Mouse (Mus musculus) spleen, adult 2 months (tissue): Measurements from ENCODE around the gene Ank2. TPM values are rescaled to one million over a fixed set of nuclear protein-coding genes. Genes with fewer than 3 reads are reported as not detected.
A peak's percentile ranks its signal among the peaks of the same experiment; 100 is the strongest.
"Not testable (repeated sequence)": the region's sequence is repeated elsewhere in the genome, so short reads cannot be mapped to it uniquely, and the experiment has no call there.

Source experiments
- DNase-seq, 2 experiments: peaks; one replicate each; pipeline versions ENCODE4 v3.0.0 to v3.0.0-alpha.2; 2012 to 2021; ENCODE audit warnings: low spot score in 2 of 2, low read depth in 1 of 2
- H3K27ac ChIP-seq: fragments of 200-500 bp; 2 replicates; pipeline ENCODE4 v1.5.1; 2012; ENCODE audit warnings: low read length, inconsistent platforms; ENCODE audit not compliant: insufficient read depth
- H3K27me3 ChIP-seq: fragments of 200-500 bp; 2 replicates; pipeline ENCODE4 v1.6.1; 2012; ENCODE audit warnings: mild to moderate bottlenecking, moderate library complexity, low read length, inconsistent platforms; ENCODE audit not compliant: control insufficient read depth, insufficient read depth
- H3K36me3 ChIP-seq: fragments of 200-500 bp; 2 replicates; pipeline ENCODE4 v1.6.1; 2012; ENCODE audit warnings: mild to moderate bottlenecking, low read length, inconsistent platforms; ENCODE audit not compliant: control insufficient read depth, insufficient read depth
- H3K4me1 ChIP-seq: fragments of 200-500 bp; 2 replicates; pipeline ENCODE4 v1.6.1; 2011; ENCODE audit warnings: inconsistent platforms; ENCODE audit not compliant: control insufficient read depth, insufficient read depth, insufficient read length
- H3K4me3 ChIP-seq: fragments of 200-500 bp; 2 replicates; pipeline ENCODE4 v1.5.1; 2011; ENCODE audit warnings: mild to moderate bottlenecking, inconsistent platforms; ENCODE audit not compliant: insufficient read depth, insufficient read length; ENCODE audit errors: extremely low read depth
- CTCF ChIP-seq: fragments of 200-500 bp; IDR thresholded peaks from 2 replicates; pipeline ENCODE4 v1.5.1; 2011; ENCODE audit warnings: mild to moderate bottlenecking, inconsistent platforms; ENCODE audit not compliant: insufficient read depth, insufficient read length, insufficient replicate concordance; ENCODE audit errors: extremely low read depth
- POLR2A ChIP-seq: fragments of 200-500 bp; IDR thresholded peaks from 2 replicates; pipeline ENCODE4 v1.6.1; 2011; ENCODE audit warnings: low read depth, low read length, inconsistent platforms
- WGBS: fragments of 180-500 bp; shearing (Covaris S2); methylation state at CpG from one replicate; pipeline ENCODE4 v1.1.7; 2018; 5-methylcytosine and 5-hydroxymethylcytosine counted together
- polyA plus RNA-seq: library from polyadenylated mRNA; depleted of rRNA; stranded (reverse); fragments of >200 nt; gene quantifications from 2 replicates; pipeline ENCODE4 v1.2.3, GENCODE M21; 2012

The Ank2 gene
- polyA plus RNA-seq, 1 experiment: 2.1 TPM

DNA sequence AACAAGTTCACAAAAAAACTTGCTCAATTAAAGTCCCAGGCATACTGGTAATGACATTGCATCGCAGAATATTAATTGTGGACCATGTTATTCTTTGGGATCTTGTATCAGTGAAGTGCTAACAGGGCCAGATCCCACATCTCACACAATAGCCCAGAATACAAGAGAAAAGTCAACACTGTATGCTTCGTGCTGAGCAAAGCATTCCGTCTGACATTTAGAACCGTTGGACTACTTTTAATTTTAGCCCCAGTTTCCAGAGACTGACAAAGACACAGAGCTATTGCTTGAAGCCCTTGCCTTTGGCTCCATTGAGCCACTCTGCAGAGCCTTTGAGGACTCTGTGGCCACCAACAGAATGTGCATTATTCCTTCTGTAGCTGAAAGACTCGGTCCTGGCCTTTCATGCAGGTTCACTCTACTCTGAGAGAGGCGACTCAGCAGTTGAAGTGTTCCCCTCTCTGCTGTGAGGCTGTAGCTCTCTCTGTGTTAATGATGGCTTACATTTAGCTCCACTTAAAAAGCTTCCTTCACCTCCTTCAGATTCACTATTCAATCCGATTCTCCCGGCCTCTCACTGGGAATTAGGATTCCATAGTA, 153.2 kb downstream of the Ank2 start:
- no peaks in the 10 kb centered on the region for H3K4me1 ChIP-seq
- no peaks in the 10 kb centered on the region for H3K36me3 ChIP-seq
- H3K27ac ChIP-seq: no peak overlapping the region
- no peak for DNase-seq
- TF ChIP-seq POLR2A (no peak), CTCF (no peak)
- 86% methylated on average over 8 of the region's 8 CpGs for WGBS
- no peak overlapping the region for H3K4me3 ChIP-seq
- H3K27me3 ChIP-seq: no peaks in the 10 kb centered on the region

DNA sequence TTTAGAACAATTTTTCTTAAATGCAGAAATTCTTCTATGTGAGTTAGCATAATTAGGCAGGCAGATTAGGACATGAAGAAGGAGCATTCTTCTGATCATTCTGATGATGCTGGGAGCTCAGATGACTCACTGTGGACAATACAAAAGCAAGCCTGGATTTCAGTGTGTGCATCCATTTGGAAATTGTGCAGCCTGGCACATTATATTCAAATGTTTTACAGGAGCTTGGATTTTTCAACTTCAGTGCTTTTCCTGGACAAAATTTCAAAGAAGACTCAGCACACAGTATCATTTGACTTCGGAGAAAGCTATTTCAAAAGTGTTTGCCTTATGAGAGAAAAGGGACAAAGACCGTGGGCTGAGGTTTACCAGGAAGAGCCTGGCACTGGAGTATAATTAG, 157.8 kb downstream of the Ank2 start:
- H3K36me3 ChIP-seq: no peaks in the 10 kb centered on the region
- no peaks in the 10 kb centered on the region for H3K4me1 ChIP-seq
- WGBS: 92% methylated on average over 2 of the region's 2 CpGs
- no peak for DNase-seq
- H3K27ac ChIP-seq: no peak overlapping the region
- TF ChIP-seq CTCF (no peak), POLR2A (no peak)
- no peak overlapping the region for H3K4me3 ChIP-seq
- H3K27me3 ChIP-seq: no peaks in the 10 kb centered on the region

DNA sequence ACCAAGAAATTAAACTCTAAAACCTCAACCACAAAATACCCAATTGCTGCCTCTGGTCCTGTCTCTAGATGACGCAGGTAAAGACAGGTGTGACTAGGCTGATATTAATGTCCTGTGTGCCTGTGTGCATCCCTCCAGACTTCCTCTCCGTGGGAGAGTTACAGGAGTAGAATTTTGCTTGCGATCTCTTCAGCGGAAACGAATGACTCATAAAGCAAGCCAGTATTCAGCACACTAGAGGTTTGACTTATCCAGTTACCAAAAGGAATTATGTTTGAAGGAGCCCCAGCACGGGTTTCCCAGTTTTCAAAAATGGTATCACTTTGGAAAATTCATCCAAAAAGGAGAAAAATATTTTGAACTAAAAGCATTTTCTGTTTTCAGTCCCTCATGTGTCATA, 164.3 kb downstream of the Ank2 start:
- no peak for DNase-seq
- 85% methylated on average over 6 of the region's 6 CpGs for WGBS
- TF ChIP-seq POLR2A (no peak), CTCF (no peak)
- Histone ChIP-seq H3K36me3 (no peaks in the 10 kb centered on the region), H3K4me1 (no peaks in the 10 kb centered on the region), H3K27me3 (no peaks in the 10 kb centered on the region), H3K27ac (no peak overlapping the region), H3K4me3 (no peak overlapping the region)

DNA sequence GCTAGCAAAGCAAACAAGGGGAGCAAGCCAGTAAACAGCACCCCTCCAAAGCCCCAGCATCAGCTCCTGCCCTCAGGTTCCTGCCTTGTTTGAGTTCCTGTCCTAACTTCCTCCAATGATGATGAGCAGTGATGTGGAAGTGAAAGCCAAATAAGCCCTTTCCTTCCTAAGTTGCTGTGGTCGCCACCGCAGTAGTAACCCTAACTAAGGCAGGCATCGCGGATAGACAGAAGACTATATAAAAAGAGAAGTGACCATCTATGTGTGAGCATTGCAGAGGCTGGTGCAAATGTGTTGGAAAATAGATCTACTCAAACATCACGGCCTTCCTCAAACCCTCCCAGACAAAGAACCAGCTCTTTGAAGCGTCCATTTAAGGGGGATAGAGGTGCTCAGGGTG, 167.6 kb downstream of the Ank2 start:
- Histone ChIP-seq H3K4me3 (no peak overlapping the region), H3K4me1 (no peaks in the 10 kb centered on the region), H3K36me3 (no peaks in the 10 kb centered on the region), H3K27ac (no peak overlapping the region), H3K27me3 (no peaks in the 10 kb centered on the region)
- DNase-seq: no peak
- no peak for TF ChIP-seq POLR2A
- TF ChIP-seq CTCF: no peak
- 67% methylated on average over 6 of the region's 6 CpGs for WGBS

DNA sequence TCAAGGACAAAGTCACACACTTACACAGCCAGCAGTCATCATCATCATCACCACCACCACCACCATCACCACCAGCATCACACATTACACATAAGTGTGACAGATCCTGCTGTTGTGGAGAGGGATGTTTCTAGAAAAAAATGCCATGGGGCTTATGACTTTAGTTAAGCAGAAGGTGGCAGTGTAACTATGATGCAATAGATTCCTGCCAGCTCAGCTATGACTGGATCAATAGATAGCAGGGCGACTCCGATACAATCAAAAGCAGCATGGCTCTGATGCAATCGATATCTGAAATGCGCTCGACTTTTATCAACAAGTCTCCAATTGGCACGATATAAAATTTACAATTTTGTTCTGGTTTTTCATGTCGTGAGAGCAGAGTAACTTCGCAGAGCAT, 172.8 kb downstream of the Ank2 start:
- H3K27me3 ChIP-seq: no peaks in the 10 kb centered on the region
- no peak overlapping the region for H3K4me3 ChIP-seq
- no peak for TF ChIP-seq POLR2A
- no peak for TF ChIP-seq CTCF
- 89% methylated on average over 8 of the region's 8 CpGs for WGBS
- no peak for DNase-seq
- H3K27ac ChIP-seq: no peak overlapping the region
- no peaks in the 10 kb centered on the region for H3K36me3 ChIP-seq
- no peaks in the 10 kb centered on the region for H3K4me1 ChIP-seq

DNA sequence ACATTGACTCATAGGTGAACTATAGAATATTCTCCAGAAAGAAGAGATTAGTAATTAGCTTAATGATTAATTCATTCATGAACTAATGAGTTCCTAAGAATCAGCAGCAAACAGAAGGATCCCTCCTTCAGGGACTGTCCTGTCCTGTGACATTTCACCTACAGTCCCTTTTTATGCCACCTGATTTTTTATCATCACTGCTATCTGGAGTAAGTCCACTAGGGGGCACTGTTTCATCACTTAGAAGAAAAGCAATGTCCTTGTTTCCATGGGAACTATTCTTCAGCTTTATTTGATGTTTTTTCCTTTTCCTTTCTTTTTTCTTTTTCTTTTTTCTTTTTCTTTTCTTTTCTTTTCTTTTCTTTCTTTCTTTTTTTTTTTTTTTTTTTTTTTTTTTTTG, 176.3 kb downstream of the Ank2 start:
- H3K4me1 ChIP-seq: no peaks in the 10 kb centered on the region
- no peaks in the 10 kb centered on the region for H3K36me3 ChIP-seq
- no peaks in the 10 kb centered on the region for H3K27me3 ChIP-seq
- H3K4me3 ChIP-seq: no peak overlapping the region
- no peak overlapping the region for H3K27ac ChIP-seq
- peak in 1 of 2 experiments; percentile 8 for DNase-seq
- TF ChIP-seq CTCF (no peak), POLR2A (no peak)

DNA sequence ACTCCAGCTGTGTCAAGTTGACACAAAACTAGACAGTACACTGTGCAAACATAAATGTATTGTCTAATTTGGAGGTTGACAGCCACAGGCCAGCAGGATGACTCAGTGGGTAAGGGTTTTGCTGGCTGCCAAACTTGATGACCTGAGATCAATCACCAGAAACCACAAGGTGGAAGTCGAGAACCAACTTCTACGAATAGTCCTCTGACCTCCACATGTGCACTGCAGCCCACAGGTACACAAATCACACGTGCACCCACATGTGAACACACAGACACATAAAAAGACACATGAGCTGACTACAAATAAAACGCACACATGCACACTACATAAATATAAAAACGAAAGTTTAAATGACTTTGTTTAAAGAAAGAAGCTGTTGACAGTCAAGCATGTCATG, 177.5 kb downstream of the Ank2 start:
- H3K4me1 ChIP-seq: no peaks in the 10 kb centered on the region
- DNase-seq: no peak
- H3K36me3 ChIP-seq: no peaks in the 10 kb centered on the region
- H3K27ac ChIP-seq: no peak overlapping the region
- no peaks in the 10 kb centered on the region for H3K27me3 ChIP-seq
- H3K4me3 ChIP-seq: no peak overlapping the region
- TF ChIP-seq POLR2A (no peak), CTCF (no peak)
- 19% methylated on average over 5 of the region's 5 CpGs for WGBS

DNA sequence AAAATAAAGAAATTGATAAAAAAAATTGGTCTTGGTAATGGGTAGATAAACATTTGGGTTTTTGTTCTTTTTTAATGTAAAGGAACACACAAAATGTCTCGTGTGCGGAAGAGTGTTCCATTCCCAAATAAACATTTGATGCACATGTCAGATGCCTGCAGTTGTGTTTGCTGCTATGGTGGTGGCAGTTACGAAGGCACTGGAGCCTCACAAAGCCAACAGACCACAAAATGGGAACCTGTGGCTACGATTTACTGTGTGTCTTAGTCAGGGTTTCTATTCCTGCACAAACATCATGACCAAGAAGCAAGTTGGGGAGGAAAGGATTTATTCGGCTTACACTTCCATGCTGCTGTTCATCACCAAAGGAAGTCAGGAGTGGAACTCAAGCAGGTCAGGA, 178.1 kb downstream of the Ank2 start:
- not testable (repeated sequence) for H3K4me1 ChIP-seq, H3K4me3 ChIP-seq, DNase-seq, H3K27ac ChIP-seq, H3K36me3 ChIP-seq, H3K27me3 ChIP-seq
- WGBS: 23% methylated on average over 5 of the region's 5 CpGs
